Mouse (Mus musculus): ENCODE data around the gene Zbtb25. TPM values are rescaled to one million over a fixed set of nuclear protein-coding genes. Genes with fewer than 3 reads are reported as not detected.

Zbtb25 gene
- polyA plus RNA-seq (2015; fragmentation: Nextera tagmentation; extraction: Ambion mirVana): 11.7 and 12.4 TPM in 2 replicates

DNA sequence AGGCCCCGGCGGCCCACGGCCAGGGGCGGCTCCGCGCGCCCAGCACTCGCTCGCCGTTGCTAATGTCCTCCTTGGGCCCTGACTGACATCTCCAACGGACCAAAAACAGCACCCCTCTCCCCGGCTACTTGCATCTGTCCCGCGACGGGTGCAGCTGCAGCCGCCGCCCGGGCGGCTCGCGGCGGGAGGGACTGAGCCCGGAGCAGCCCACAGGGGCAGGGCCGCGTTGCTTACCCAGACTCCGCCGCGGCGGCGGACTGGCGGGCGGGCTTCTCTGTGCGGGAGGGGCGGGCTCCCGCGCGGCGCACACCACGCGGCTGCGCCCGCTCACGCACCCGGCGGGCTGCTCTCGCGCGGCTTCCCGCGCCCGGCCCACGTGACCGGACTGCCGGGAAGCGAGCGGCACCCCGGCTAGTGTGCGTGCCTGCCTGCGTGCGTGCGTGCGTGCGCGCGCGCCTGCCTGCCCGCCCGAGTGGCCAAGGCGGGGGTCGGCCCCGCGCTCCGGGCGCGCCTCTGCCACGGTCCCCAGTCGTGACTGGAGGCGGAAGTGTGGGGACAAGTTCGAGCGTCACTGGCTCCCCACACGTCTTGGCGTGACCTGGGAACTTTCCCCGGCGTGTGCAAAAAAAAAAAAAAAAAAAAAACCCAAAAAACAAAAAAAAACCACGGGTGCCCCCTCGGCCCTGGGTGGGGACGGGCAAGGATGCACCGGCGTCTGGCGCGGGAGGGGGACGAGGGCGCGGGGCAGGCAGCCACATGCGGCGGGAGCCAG lies at the start of gene Zbtb25:
Zbtb25 (minus strand) TSS at position 397 of the 772 bp plus-strand sequence.
- under 1% methylated on average over 96 of the region's 96 CpGs for WGBS
- H3K9ac ChIP-seq: peak within 1 kb of the TSS; percentile 97
- H3K9me3 ChIP-seq: no peaks in the 10 kb centered on the region
- peak within 1 kb of the TSS; percentile 88 for H3K4me2 ChIP-seq (replicated peaks)
- H3K27me3 ChIP-seq (replicated peaks): no peaks in the 10 kb centered on the region
- peak within 1 kb of the TSS; percentile 100 for H3K27ac ChIP-seq
- no peaks in the 10 kb centered on the region for H3K36me3 ChIP-seq
- ATAC-seq: peak; percentile 83
- peak within 1 kb of the TSS; percentile 87 for H3K4me3 ChIP-seq (replicated peaks)
- peaks cover 28% of the 10 kb centered on the region for H3K4me1 ChIP-seq (replicated peaks)

DNA sequence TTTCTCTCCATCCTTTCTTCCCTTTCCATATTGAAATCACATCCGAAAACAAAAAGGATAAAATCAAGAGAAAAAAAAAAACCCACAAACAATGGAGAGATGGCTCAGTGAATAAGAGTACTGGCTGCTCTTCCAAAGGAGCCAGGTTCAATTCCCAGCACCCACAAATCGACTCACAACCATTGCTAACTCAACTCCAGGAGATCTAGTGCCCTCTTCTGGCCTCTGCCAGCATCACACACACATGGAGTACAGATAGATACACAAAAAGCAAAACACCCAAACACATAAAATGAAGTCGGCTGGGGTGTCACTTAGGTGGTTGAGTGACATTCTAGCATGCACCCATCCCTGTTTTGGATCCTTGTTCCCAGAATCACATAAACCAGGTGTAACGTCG lies 48.9 kb upstream of the Zbtb25 start:
- Histone ChIP-seq H3K4me3 (replicated peaks) (no peak overlapping the region), H3K9me3 (no peaks in the 10 kb centered on the region), H3K27me3 (replicated peaks) (no peaks in the 10 kb centered on the region), H3K27ac (no peak overlapping the region), H3K36me3 (no peaks in the 10 kb centered on the region), H3K9ac (no peak overlapping the region), H3K4me2 (replicated peaks) (no peak overlapping the region), H3K4me1 (replicated peaks) (peaks cover 4% of the 10 kb centered on the region; the same call in 1 of the 2 replicates)
- 92% methylated on average over 5 of the region's 5 CpGs for WGBS
- no peak for ATAC-seq

DNA sequence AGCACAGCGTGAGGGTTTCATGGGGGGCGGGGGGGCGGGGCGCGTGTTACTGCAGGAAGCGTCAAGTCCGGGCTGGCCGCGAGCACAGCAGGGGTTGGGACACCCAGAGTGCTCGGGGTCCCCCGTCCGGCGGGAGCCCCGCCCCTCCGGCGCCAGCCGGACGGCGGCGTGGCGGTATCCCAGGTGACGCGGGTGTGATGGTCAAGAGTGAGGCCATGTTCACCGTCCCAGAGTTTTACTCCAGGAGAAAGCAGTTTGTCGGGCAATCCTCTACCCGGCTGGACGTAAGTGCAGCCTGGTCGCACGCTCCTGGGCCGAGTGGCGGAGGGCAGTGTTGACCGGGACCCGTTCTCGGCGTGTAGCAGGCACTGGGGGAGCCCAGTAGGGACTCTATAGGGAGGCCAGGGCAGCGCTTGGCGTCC lies 48.0 kb upstream of the Zbtb25 start, which contains the start of gene Ppp1r36:
Ppp1r36 (plus strand) TSS at position 106 of the 422 bp plus-strand sequence.
- Histone ChIP-seq H3K27ac (no peak within 1 kb of the TSS), H3K4me1 (replicated peaks) (peaks cover 4% of the 10 kb centered on the region; the same call in 1 of the 2 replicates), H3K9ac (peak within 1 kb of the TSS; percentile 45), H3K9me3 (no peaks in the 10 kb centered on the region), H3K4me2 (replicated peaks) (peak within 1 kb of the TSS; percentile 91), H3K36me3 (no peaks in the 10 kb centered on the region), H3K4me3 (replicated peaks) (peak within 1 kb of the TSS; percentile 42), H3K27me3 (replicated peaks) (no peaks in the 10 kb centered on the region)
- peak; percentile 86 for ATAC-seq
- under 1% methylated on average over 37 of the region's 37 CpGs for WGBS

DNA sequence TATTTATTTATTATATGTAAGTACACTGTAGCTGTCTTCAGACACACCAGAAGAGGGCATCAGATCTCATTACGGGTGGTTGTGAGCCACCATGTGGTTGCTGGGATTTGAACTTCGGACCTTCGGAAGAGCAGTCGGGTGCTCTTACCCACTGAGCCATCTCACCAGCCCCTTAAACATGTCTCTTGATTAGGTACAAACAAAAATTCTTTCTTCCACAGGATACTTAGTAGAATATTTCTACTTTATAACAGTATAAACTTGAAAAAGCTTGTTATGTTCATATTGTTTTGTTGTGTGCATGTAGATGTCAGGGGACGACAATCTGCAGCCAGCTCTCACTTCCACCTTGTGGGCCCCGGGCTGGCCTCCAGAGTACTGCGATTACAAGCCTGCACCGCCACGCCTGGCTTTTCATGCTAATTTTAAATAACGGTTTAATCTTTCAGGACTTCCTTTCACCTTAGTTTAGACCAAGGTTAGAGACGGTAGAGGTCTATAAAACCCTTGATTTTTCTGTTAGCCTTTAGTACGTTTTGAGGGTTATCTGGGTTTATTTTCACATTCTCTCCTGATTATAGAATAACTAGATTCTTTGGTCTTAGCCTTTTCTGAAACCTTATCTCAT lies 46.1 kb upstream of the Zbtb25 start:
- Histone ChIP-seq H3K36me3 (no peaks in the 10 kb centered on the region), H3K9ac (no peak overlapping the region), H3K27ac (no peak overlapping the region), H3K27me3 (replicated peaks) (no peaks in the 10 kb centered on the region), H3K9me3 (no peaks in the 10 kb centered on the region), H3K4me2 (replicated peaks) (no peak overlapping the region), H3K4me1 (replicated peaks) (peaks cover 4% of the 10 kb centered on the region; the same call in 1 of the 2 replicates), H3K4me3 (replicated peaks) (no peak overlapping the region)
- WGBS: 74% methylated on average over 12 of the region's 12 CpGs
- no peak for ATAC-seq

DNA sequence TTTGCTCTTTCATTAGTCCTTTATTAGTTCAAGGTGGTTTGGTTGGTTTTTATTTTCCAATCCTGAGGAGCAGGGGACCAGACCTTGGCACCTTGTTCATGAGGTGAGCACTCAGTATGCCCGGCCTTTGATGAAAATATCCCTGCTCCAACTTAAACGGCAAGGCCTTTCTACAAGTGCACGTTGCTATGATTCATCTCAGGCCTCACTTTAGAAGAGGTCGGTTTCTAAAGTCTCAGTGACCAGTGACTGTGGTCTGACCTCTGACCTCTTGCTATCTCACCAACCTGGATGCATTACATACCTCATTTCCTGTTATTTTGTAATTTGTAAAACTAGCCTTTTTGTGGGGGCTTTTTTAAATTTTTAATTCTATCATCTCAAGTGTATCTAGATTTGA lies 39.8 kb upstream of the Zbtb25 start:
- Histone ChIP-seq H3K9me3 (no peaks in the 10 kb centered on the region), H3K27me3 (replicated peaks) (peaks cover 15% of the 10 kb centered on the region), H3K4me1 (replicated peaks) (peaks cover 16% of the 10 kb centered on the region), H3K4me2 (replicated peaks) (no peak overlapping the region), H3K9ac (no peak overlapping the region), H3K4me3 (replicated peaks) (no peak overlapping the region), H3K27ac (no peak overlapping the region), H3K36me3 (no peaks in the 10 kb centered on the region)
- WGBS: 68% methylated on average over 4 of the region's 4 CpGs
- ATAC-seq: no peak

DNA sequence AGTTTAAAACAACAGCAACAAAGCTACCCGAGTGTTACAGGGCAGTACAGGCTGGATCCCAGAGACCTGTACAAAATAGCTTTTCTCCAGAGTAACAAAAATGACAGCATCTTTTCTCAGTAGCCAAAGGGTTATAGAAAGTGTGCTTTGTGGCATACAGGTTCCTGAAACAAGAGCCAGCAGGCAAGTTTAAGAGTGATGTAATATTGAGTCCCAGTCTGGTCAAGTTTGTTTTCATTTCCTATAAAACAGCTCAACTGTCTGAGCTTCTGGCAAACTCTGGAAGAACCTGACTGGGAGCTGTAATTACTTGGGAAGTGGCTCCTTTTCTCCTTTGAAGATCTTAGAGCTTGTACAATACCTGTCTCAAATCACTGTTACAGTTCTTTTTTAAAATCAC lies 37.8 kb upstream of the Zbtb25 start:
- no peak for ATAC-seq
- Histone ChIP-seq H3K4me2 (replicated peaks) (no peak overlapping the region), H3K27me3 (replicated peaks) (peaks cover 15% of the 10 kb centered on the region), H3K36me3 (no peaks in the 10 kb centered on the region), H3K9ac (no peak overlapping the region), H3K4me1 (replicated peaks) (peaks cover 20% of the 10 kb centered on the region), H3K9me3 (no peaks in the 10 kb centered on the region), H3K4me3 (replicated peaks) (no peak overlapping the region), H3K27ac (no peak overlapping the region)
- WGBS: 51% methylated on average over 1 of the region's 1 CpGs

DNA sequence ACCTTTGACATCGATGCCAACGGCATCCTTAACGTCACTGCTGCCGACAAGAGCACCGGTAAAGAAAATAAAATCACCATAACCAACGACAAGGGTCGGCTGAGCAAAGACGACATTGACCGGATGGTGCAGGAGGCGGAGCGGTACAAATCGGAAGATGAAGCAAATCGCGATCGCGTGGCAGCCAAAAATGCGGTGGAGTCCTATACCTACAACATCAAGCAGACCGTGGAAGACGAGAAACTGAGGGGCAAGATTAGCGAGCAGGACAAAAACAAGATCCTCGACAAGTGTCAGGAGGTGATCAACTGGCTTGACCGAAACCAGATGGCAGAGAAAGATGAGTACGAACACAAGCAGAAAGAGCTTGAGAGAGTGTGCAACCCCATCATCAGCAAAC lies 36.6 kb upstream of the Zbtb25 start:
- no peaks in the 10 kb centered on the region for H3K9me3 ChIP-seq
- no peaks in the 10 kb centered on the region for H3K36me3 ChIP-seq
- no peak overlapping the region for H3K9ac ChIP-seq
- H3K27me3 ChIP-seq (replicated peaks): peaks cover 15% of the 10 kb centered on the region
- WGBS: 6% methylated on average over 23 of the region's 23 CpGs
- H3K4me1 ChIP-seq (replicated peaks): peaks cover 20% of the 10 kb centered on the region
- H3K27ac ChIP-seq: no peak overlapping the region
- no peak for ATAC-seq
- H3K4me3 ChIP-seq (replicated peaks): peak overlapping the region; percentile 68
- peak overlapping the region; percentile 91 for H3K4me2 ChIP-seq (replicated peaks)

DNA sequence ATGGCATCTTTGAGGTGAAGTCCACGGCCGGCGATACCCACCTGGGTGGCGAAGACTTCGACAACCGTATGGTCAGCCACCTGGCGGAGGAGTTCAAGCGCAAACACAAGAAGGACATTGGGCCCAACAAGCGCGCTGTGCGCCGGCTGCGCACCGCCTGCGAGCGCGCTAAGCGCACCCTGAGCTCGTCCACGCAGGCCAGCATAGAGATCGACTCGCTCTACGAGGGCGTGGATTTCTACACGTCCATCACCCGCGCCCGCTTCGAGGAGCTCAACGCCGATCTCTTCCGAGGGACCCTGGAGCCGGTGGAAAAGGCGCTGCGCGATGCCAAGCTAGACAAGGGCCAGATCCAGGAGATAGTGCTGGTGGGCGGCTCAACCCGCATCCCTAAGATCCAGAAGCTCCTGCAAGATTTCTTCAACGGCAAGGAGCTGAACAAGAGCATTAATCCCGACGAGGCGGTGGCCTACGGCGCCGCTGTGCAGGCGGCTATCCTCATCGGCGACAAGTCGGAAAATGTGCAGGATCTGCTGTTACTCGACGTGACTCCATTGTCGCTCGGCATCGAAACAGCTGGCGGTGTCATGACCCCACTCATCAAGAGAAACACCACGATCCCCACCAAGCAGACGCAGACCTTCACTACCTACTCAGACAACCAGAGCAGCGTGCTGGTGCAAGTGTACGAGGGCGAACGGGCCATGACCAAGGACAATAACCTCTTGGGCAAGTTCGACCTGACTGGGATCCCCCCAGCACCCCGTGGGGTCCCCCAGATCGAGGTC lies 36.0 kb upstream of the Zbtb25 start:
- 4% methylated on average over 64 of the region's 64 CpGs for WGBS
- Histone ChIP-seq H3K9ac (no peak overlapping the region), H3K4me3 (replicated peaks) (peak overlapping the region; percentile 68), H3K27me3 (replicated peaks) (peaks cover 15% of the 10 kb centered on the region), H3K9me3 (no peaks in the 10 kb centered on the region), H3K36me3 (no peaks in the 10 kb centered on the region), H3K27ac (no peak overlapping the region), H3K4me2 (replicated peaks) (peak overlapping the region; percentile 91), H3K4me1 (replicated peaks) (peaks cover 20% of the 10 kb centered on the region)
- ATAC-seq: no peak

DNA sequence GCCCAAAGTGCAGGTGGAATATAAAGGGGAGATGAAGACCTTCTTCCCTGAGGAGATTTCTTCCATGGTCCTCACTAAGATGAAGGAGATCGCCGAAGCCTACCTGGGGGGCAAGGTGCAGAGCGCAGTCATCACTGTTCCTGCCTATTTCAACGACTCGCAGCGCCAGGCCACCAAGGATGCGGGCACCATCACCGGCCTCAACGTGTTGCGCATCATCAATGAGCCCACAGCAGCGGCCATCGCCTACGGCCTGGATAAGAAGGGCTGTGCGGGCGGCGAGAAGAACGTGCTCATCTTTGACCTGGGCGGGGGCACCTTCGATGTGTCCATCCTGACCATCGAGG lies 35.4 kb upstream of the Zbtb25 start:
- Histone ChIP-seq H3K4me1 (replicated peaks) (peaks cover 20% of the 10 kb centered on the region), H3K9me3 (no peaks in the 10 kb centered on the region), H3K27me3 (replicated peaks) (peaks cover 15% of the 10 kb centered on the region), H3K4me2 (replicated peaks) (peak overlapping the region; percentile 91), H3K9ac (no peak overlapping the region; the same call in 1 of the 2 replicates), H3K27ac (no peak overlapping the region), H3K4me3 (replicated peaks) (peak overlapping the region; percentile 68), H3K36me3 (no peaks in the 10 kb centered on the region)
- WGBS: 8% methylated on average over 20 of the region's 20 CpGs
- no peak for ATAC-seq

DNA sequence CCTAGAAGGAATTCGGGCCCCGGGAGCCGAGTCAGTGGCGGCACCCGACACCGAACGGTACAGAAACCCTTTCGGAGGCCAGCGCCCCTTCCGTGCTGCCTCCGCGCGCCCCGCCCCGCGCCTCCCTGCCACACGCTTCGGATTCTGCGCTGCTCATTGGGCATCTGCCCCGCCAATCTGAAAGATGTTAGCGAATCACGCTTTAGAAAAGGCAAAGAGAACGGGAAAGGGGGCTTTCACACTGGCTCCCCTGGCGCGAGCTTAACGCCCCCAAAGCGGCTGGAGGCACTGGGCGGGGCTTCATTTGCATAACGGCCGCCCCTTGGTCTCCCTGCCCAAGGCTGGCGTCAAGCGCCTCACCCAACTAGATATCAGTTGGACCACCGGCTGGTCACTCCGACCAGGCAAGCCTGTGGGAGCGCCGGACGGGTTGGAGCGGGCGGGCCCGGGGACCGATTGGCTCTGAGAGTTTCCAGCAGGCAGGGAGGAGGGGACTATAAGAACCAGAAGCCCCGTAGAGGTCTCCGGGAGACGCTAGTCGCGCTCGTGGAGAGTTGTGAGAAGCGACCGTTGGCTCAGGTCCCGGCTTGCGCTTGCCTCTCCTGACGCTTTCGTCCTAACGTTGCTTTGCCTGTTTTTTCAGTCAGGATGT lies 34.6 kb upstream of the Zbtb25 start, which contains the start of gene Hspa2:
Hspa2 (plus strand) TSS at position 291 of the 652 bp plus-strand sequence.
- WGBS: under 1% methylated on average over 54 of the region's 54 CpGs
- Histone ChIP-seq H3K4me2 (replicated peaks) (peak within 1 kb of the TSS; percentile 91), H3K36me3 (no peaks in the 10 kb centered on the region), H3K9ac (peak within 1 kb of the TSS; percentile 68), H3K4me3 (replicated peaks) (peak within 1 kb of the TSS; percentile 68), H3K4me1 (replicated peaks) (peaks cover 20% of the 10 kb centered on the region), H3K27me3 (replicated peaks) (peaks cover 15% of the 10 kb centered on the region), H3K27ac (peak within 1 kb of the TSS; percentile 95), H3K9me3 (no peaks in the 10 kb centered on the region)
- ATAC-seq: peak; percentile 98

DNA sequence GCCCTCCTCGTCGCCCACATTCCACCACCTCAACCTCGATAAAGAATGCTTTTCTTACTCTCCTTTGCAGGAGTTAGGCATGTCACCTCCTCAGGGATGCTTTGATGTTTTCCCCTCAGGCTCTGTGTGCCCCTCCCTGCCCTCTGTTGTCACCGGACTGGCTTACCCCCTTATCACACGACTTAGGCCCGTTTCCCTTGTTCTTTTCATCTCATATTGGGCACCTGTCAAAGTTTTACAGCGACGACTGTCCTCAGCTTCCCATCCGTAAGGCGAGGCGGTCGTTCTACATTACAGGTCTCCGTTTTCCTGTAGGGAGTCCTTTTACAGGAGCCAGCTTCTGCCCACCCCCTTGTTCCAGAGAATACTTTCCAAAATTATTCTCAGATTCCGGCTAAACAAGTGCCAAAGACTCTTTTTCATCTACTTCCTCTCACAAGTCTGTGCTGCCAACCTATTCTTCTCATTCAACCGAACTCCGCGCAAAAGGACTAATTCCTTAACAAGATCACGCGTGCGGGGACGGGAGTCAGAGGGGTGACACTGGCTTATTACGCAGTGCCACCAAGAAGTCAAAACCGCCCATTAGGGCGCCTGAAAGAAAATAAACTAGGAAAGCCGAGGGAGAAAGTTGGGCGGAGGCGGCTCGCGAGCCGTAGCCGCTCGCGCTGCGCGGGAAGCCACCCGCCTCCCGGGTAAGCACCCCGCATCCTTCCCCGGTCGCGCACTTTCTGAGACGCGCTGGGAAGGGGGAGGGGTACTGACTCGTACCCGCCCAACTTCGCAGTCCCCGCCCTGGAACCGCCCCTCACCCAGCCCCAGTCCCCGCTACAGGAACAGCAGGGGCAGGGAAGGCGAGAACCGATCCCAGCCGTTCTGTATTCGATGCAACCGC lies 33.8 kb upstream of the Zbtb25 start:
- Histone ChIP-seq H3K4me3 (replicated peaks) (peak overlapping the region; percentile 68), H3K27me3 (replicated peaks) (peaks cover 15% of the 10 kb centered on the region), H3K4me1 (replicated peaks) (peaks cover 20% of the 10 kb centered on the region), H3K9ac (peak overlapping the region; percentile 68), H3K36me3 (no peaks in the 10 kb centered on the region), H3K9me3 (no peaks in the 10 kb centered on the region), H3K4me2 (replicated peaks) (peak overlapping the region; percentile 91), H3K27ac (peak overlapping the region; percentile 95)
- 2% methylated on average over 50 of the region's 54 CpGs for WGBS
- ATAC-seq: peak; percentile 94

Measured in intestine, embryonic 15.5 days (tissue).